Mouse (Mus musculus): ENCODE results near the gene Tsc22d4. TPM values are rescaled to one million over a fixed set of nuclear protein-coding genes. Genes with fewer than 3 reads are reported as not detected.
A peak's percentile ranks its signal among the peaks of the same experiment; 100 is the strongest.

Tsc22d4 gene
- polyA plus RNA-seq, 1 experiment from 2014 or later: 111 TPM

DNA sequence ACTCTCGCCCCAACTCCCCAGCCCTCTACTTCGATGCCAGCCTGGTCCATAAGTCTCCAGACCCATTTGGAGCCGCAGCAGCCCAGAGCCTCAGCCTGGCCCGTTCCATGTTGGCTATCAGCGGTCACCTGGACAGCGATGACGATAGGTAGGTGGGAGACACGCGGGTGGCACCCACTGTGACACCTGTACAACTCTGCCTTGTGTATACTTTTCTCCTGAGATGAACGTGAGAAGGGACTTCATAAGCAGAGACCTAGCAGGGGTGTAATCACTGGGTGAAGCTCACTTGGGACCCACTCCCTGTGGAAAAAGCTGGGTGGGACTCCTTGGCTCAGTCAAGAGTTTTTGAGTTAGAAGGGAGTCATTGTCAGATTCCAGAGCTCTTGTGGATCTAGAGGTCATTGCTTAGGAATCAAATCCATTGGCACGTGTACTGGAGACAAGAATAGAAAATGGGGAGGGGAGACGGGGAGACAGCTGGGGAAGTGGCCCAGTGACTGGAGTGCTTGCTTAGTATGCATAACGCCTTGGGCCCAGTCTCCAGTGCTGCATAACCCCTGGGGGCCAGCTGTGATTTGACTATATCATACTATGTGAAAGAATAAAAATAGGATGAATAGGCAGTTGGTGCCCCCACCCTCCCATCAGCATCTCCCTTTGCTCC is 5.8 kb downstream of the Tsc22d4 start:
- no peak overlapping the region for H3K4me2 ChIP-seq (replicated peaks; ENCODE audit: low read depth)
- TF ChIP-seq CTCF (IDR thresholded peaks at IDR 0.05; ENCODE audit: low read depth): no peak
- WGBS: 92% methylated on average over 13 of the region's 13 CpGs
- no peak for ATAC-seq
- no peaks in the 10 kb centered on the region for H3K9me3 ChIP-seq (ENCODE audit: control insufficient read depth)
- H3K4me3 ChIP-seq (ENCODE audit: low read depth, low read length): no peak overlapping the region
- H3K9ac ChIP-seq (ENCODE audit: low read depth, low read length): no peak overlapping the region
- peaks cover 8% of the 10 kb centered on the region; the same call in 1 of the 2 replicates for H3K4me1 ChIP-seq (replicated peaks; ENCODE audit: control insufficient read depth, insufficient read depth, low read length)
- H3K36me3 ChIP-seq (ENCODE audit: control insufficient read depth, insufficient read depth): peaks cover 58% of the 10 kb centered on the region
- no peak overlapping the region for H3K27ac ChIP-seq (ENCODE audit: low read depth, low read length)
- no peaks in the 10 kb centered on the region for H3K27me3 ChIP-seq (replicated peaks; ENCODE audit: control insufficient read depth, insufficient read depth, low read length)

DNA sequence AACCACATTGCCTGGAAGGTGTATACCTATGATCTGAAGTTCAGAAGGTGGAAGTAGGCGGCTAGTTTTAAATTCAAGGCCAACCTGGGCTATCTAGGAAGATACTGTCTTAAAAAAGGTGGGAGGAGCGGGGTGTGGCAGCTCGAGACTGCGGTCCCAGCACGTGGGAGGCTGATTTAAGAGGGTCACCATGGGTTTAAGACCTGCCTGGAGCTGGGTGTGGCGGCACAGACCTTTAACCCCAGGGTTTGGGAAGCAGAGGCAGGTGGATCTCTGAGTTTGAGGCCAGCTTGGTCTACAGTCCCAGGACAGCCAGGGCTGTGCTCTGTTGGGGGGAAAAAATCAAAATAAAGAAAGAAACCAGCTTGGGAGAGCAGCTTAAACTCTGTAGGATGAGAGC is 6.5 kb downstream of the Tsc22d4 start:
- Histone ChIP-seq H3K27ac (ENCODE audit: low read depth, low read length) (no peak overlapping the region), H3K9me3 (ENCODE audit: control insufficient read depth) (no peaks in the 10 kb centered on the region), H3K4me3 (ENCODE audit: low read depth, low read length) (no peak overlapping the region), H3K4me1 (replicated peaks; ENCODE audit: control insufficient read depth, insufficient read depth, low read length) (peaks cover 8% of the 10 kb centered on the region; the same call in 1 of the 2 replicates), H3K27me3 (replicated peaks; ENCODE audit: control insufficient read depth, insufficient read depth, low read length) (no peaks in the 10 kb centered on the region), H3K4me2 (replicated peaks; ENCODE audit: low read depth) (no peak overlapping the region), H3K36me3 (ENCODE audit: control insufficient read depth, insufficient read depth) (peaks cover 64% of the 10 kb centered on the region), H3K9ac (ENCODE audit: low read depth, low read length) (no peak overlapping the region)
- WGBS: 72% methylated on average over 6 of the region's 6 CpGs
- TF ChIP-seq CTCF (IDR thresholded peaks at IDR 0.05; ENCODE audit: low read depth): no peak
- ATAC-seq: no peak

DNA sequence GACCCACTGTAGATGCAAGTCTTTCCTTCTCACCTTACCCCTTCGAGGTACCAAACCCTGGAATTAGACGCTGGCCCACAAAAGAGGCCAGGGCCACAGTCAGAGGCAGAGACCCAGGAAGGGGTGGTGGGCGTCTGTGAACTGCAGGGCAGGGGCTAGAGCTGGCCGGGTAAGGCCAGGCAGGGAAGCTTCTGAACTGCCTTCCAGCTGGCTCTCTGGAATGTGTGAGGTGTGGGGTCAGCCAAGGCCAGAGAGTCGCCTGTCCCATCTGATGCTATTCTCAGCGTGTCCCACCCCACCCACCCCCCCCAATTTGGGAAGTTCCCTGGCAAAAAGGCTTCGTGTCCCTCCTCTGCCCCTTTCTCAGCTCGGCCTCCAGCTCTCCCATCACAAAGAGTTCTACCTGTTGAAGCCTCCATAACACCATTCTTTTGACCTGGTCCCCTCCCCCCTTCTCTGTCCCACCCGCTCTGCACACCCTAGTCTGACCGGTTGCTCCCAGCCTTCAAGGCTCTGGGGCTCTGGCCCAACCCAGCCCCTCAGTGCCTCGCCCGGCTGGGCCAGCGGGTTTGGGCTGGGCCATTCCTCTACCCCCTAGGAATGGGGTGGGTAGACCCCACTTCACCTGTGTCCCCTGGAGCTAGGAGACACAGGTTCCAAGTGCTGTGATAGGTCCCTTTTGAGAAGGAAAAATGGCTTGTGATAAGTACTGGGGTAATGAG is 7.7 kb downstream of the Tsc22d4 start:
- peaks cover 8% of the 10 kb centered on the region; the same call in 1 of the 2 replicates for H3K4me1 ChIP-seq (replicated peaks; ENCODE audit: control insufficient read depth, insufficient read depth, low read length)
- H3K9ac ChIP-seq (ENCODE audit: low read depth, low read length): no peak overlapping the region
- no peak for ATAC-seq
- no peaks in the 10 kb centered on the region for H3K27me3 ChIP-seq (replicated peaks; ENCODE audit: control insufficient read depth, insufficient read depth, low read length)
- peaks cover 71% of the 10 kb centered on the region for H3K36me3 ChIP-seq (ENCODE audit: control insufficient read depth, insufficient read depth)
- no peak overlapping the region; the same call in 1 of the 2 replicates for H3K4me2 ChIP-seq (replicated peaks; ENCODE audit: low read depth)
- WGBS: 73% methylated on average over 13 of the region's 13 CpGs
- H3K9me3 ChIP-seq (ENCODE audit: control insufficient read depth): no peaks in the 10 kb centered on the region
- no peak for TF ChIP-seq CTCF (IDR thresholded peaks at IDR 0.05; ENCODE audit: low read depth)
- no peak overlapping the region for H3K27ac ChIP-seq (ENCODE audit: low read depth, low read length)
- H3K4me3 ChIP-seq (ENCODE audit: low read depth, low read length): no peak overlapping the region

DNA sequence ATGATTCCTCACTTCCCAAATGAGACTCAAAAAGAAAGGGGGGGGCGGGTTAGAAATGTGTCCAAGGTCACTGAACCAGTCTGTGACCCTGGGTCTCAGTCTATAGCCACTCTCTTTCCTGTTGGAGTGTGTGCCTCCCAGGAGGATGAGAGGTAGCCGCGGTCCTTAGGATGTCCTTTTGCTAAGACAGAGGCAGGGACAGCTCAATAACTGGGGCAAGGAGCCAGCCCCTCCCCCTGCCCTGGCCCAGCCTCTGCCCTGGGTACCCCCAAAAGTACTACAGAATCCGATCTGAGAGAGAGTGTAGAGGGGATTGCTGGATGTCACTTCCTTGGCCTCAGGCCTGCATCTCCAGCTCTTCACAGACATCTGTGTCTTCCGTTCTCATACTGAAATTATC is 9.9 kb downstream of the Tsc22d4 start:
- ATAC-seq: no peak
- Histone ChIP-seq H3K4me1 (replicated peaks; ENCODE audit: control insufficient read depth, insufficient read depth, low read length) (no peaks in the 10 kb centered on the region), H3K27me3 (replicated peaks; ENCODE audit: control insufficient read depth, insufficient read depth, low read length) (no peaks in the 10 kb centered on the region), H3K4me2 (replicated peaks; ENCODE audit: low read depth) (no peak overlapping the region), H3K36me3 (ENCODE audit: control insufficient read depth, insufficient read depth) (peaks cover 83% of the 10 kb centered on the region), H3K9me3 (ENCODE audit: control insufficient read depth) (no peaks in the 10 kb centered on the region), H3K27ac (ENCODE audit: low read depth, low read length) (no peak overlapping the region), H3K4me3 (ENCODE audit: low read depth, low read length) (no peak overlapping the region), H3K9ac (ENCODE audit: low read depth, low read length) (no peak overlapping the region)
- no peak for TF ChIP-seq CTCF (IDR thresholded peaks at IDR 0.05; ENCODE audit: low read depth)
- 80% methylated on average over 5 of the region's 5 CpGs for WGBS

DNA sequence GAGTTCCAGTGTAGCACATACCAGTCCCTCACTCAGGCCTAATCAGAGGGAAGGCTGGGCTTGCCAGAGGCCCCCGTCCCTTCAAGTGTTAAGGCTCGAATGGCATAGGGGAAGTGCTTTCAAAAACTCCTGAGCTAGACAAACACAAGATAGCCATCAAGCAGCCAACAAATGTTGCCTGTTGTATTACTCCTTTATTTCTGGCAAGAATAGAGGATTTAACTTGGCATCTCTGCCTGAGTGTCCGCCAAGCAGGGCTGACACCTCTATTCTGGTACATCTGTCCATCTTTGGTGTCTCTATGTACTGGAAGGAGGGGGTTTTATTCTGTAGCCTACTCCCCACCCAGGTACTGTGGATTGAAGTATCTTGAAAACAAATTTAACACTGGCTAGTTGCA is 10.6 kb downstream of the Tsc22d4 start:
- peaks cover 76% of the 10 kb centered on the region for H3K36me3 ChIP-seq (ENCODE audit: control insufficient read depth, insufficient read depth)

DNA sequence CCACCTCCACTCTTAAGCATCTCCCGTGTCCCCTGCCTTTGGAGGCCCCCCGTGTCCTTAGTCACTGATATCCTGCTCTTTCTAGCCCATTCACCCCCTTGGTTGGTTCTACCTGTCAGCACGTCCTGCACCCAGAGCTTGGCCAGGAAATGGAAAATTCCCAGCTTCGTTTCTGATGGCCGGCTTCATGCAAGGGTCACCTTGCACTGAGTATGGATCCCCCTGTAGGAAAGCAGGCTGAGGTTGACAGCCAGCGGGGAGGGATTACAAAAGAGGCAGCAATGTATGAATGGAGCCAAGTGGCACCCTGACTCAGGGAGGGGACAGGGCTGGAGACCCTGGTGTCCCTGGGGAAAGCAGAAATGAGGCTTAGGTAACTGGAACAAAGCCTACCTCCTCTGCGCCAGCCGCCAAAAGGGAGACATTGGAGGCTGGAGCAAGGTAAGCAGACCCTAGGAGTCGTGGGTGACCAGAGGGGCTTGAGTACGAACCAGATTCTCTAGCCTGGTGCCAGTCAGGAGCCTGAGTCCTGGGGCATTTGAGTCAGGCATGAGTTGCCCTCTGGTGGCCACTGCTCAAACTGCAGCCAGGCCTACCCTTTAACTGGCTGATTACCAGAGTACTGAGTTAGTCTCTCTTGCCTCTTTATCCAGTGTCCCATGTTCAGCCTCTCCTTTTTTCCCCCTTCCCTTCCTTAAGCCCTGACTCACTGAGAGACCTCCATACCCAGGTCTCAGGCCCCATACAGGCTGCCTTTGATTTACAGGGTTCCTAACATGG is 11.5 kb downstream of the Tsc22d4 start:
- Histone ChIP-seq H3K9me3 (ENCODE audit: control insufficient read depth) (no peaks in the 10 kb centered on the region), H3K9ac (ENCODE audit: low read depth, low read length) (no peak overlapping the region), H3K4me2 (replicated peaks; ENCODE audit: low read depth) (no peak overlapping the region), H3K4me1 (replicated peaks; ENCODE audit: control insufficient read depth, insufficient read depth, low read length) (no peaks in the 10 kb centered on the region), H3K27me3 (replicated peaks; ENCODE audit: control insufficient read depth, insufficient read depth, low read length) (no peaks in the 10 kb centered on the region), H3K27ac (ENCODE audit: low read depth, low read length) (no peak overlapping the region), H3K4me3 (ENCODE audit: low read depth, low read length) (no peak overlapping the region), H3K36me3 (ENCODE audit: control insufficient read depth, insufficient read depth) (peaks cover 67% of the 10 kb centered on the region)
- 46% methylated on average over 10 of the region's 10 CpGs for WGBS
- ATAC-seq: 0 out of 2 replicates have a peak, but pooled peaks have one; percentile 26
- peak; percentile 95 for TF ChIP-seq CTCF (IDR thresholded peaks at IDR 0.05; ENCODE audit: low read depth)

More for the DNA sequence above, 10.6 kb downstream of the Tsc22d4 start:
- no peaks in the 10 kb centered on the region for H3K27me3 ChIP-seq (replicated peaks; ENCODE audit: control insufficient read depth, insufficient read depth, low read length)
- WGBS: 68% methylated on average over 3 of the region's 3 CpGs
- no peak overlapping the region for H3K27ac ChIP-seq (ENCODE audit: low read depth, low read length)
- no peaks in the 10 kb centered on the region for H3K9me3 ChIP-seq (ENCODE audit: control insufficient read depth)
- no peak overlapping the region for H3K4me2 ChIP-seq (replicated peaks; ENCODE audit: low read depth)
- H3K4me1 ChIP-seq (replicated peaks; ENCODE audit: control insufficient read depth, insufficient read depth, low read length): no peaks in the 10 kb centered on the region
- no peak for TF ChIP-seq CTCF (IDR thresholded peaks at IDR 0.05; ENCODE audit: low read depth)
- ATAC-seq: no peak
- H3K4me3 ChIP-seq (ENCODE audit: low read depth, low read length): no peak overlapping the region
- H3K9ac ChIP-seq (ENCODE audit: low read depth, low read length): no peak overlapping the region

Measured in intestine, postnatal 0 days (tissue).